ENCODE assay signal across 8 mouse cellular contexts in genomic region chr4:72195116-72195835, GRCm38 (mm10). TPM values are rescaled to one million over a fixed set of nuclear protein-coding genes. Genes with fewer than 3 reads are reported as not detected.
DNase-seq lines count a peak whose midpoint lies in the region; ATAC-seq and TF ChIP-seq lines count a peak whose summit lies in the region.

No protein-coding gene starts in this region.

- no peaks in the 10 kb centered on the region for H3K27me3 ChIP-seq in forebrain, embryonic 16.5 days (replicated peaks; ENCODE audit: control insufficient read depth, insufficient read depth, low read length)
- no peaks in the 10 kb centered on the region for H3K27me3 ChIP-seq in lung, postnatal 0 days (replicated peaks; ENCODE audit: insufficient read depth, low read length)

- H3K4me1 ChIP-seq in forebrain, embryonic 16.5 days (replicated peaks; ENCODE audit: control insufficient read depth, insufficient read depth, low read length), result peaks cover 35% of the 10 kb centered on the region
- peaks cover 21% of the 10 kb centered on the region for H3K4me1 ChIP-seq in lung, postnatal 0 days (ENCODE audit: insufficient read depth, low read depth, low read length)

- peak overlapping the region; percentile 24 for H3K4me3 ChIP-seq in forebrain, embryonic 16.5 days (replicated peaks; ENCODE audit: low read length)
- no peak overlapping the region for H3K4me3 ChIP-seq in lung, postnatal 0 days (ENCODE audit: low read depth, low read length)

- peak; percentile 18 for DNase-seq in right cerebral cortex, postnatal 4 days
- no peak for DNase-seq in right cerebral cortex, postnatal 36 days (ENCODE audit: low spot score in 2 of 2)
- DNase-seq in lung, postnatal 0 days (ENCODE audit: low spot score), result peak; percentile 73
- DNase-seq in retina, postnatal 1 day, result peak; percentile 63
- DNase-seq in cerebellum, adult 18-20 months, result no peak
- DNase-seq in liver, result no peak
- no peak for DNase-seq in left cerebral cortex, postnatal 14 days (ENCODE audit: low spot score in 2 of 2)

- H3K9ac ChIP-seq in forebrain, embryonic 16.5 days (replicated peaks; ENCODE audit: low read depth, low read length), result no peak overlapping the region
- no peak overlapping the region for H3K9ac ChIP-seq in lung, postnatal 0 days (replicated peaks; ENCODE audit: low read depth)

- peak; percentile 19; the same call in 1 of the 2 replicates for ATAC-seq in forebrain, embryonic 16.5 days
- no peak for ATAC-seq in lung, postnatal 0 days

- intact Hi-C loops in left cerebral cortex, postnatal 14 days (cut with DNase I), result loop anchor here (5.0 kb wide), 1 partner anchor 48 kb away; no protein-coding TSS in a partner anchor

- peak overlapping the region; percentile 50 for H3K4me2 ChIP-seq in forebrain, embryonic 16.5 days (ENCODE audit: low read length)
- 0 out of 2 replicates have a peak overlapping the region, but pooled peaks have one; percentile 14 for H3K4me2 ChIP-seq in lung, postnatal 0 days (replicated peaks; ENCODE audit: low read depth, low read length)

- 16% methylated on average over 6 of the region's 6 CpGs for WGBS in forebrain, embryonic 16.5 days
- 55% methylated on average over 6 of the region's 6 CpGs for WGBS in lung, postnatal 0 days

- TF ChIP-seq CTCF in lung, postnatal 0 days (IDR thresholded peaks at IDR 0.05), result no peak

- TF ChIP-seq EP300 in lung, postnatal 0 days (IDR thresholded peaks at IDR 0.05), result no peak

- no peaks in the 10 kb centered on the region for H3K36me3 ChIP-seq in forebrain, embryonic 16.5 days (ENCODE audit: control insufficient read depth, insufficient read depth)
- 0 out of 2 replicates have a peak, but pooled peaks cover 4% of the 10 kb centered on the region for H3K36me3 ChIP-seq in lung, postnatal 0 days (ENCODE audit: insufficient read depth, low read length)

- no peaks in the 10 kb centered on the region for H3K9me3 ChIP-seq in forebrain, embryonic 16.5 days (ENCODE audit: control insufficient read depth, low read length)
- H3K9me3 ChIP-seq in lung, postnatal 0 days (ENCODE audit: low read length), result no peaks in the 10 kb centered on the region

- H3K27ac ChIP-seq in forebrain, embryonic 16.5 days (ENCODE audit: low read length), result no peak overlapping the region
- H3K27ac ChIP-seq in lung, postnatal 0 days (ENCODE audit: low read length), result no peak overlapping the region

RNA-seq across cellular contexts. Expression of gene Tle1, which starts 5.4 kb away (rescaled TPM):
- 32.0 and 33.4 TPM in 2 replicates for polyA plus RNA-seq in forebrain, embryonic 16.5 days (2015; fragmentation: Nextera tagmentation; extraction: Ambion mirVana)
- 18.2 and 18.9 TPM in 2 replicates for polyA plus RNA-seq in lung, postnatal 0 days (2015; fragmentation: Nextera tagmentation; extraction: Ambion mirVana)
- 10 to 100 TPM; 37.7 to 41.8 TPM for total RNA-seq in left cerebral cortex, postnatal 14 days (2021)

Comparison
In these comparisons a context has a peak if more than half of its experiments do, and no peak if none do; other contexts are left out.
1. DNase-seq: peak in right cerebral cortex, postnatal 4 days (single experiment), lung, postnatal 0 days (single experiment) and retina, postnatal 1 day (single experiment); none in right cerebral cortex, postnatal 36 days (0 of 2), cerebellum, adult 18-20 months (0 of 2), liver (single experiment) and left cerebral cortex, postnatal 14 days (0 of 2).